Mouse (Mus musculus) ZHBTc4 (cell line): ENCODE measurements around the gene Mroh2b.
A peak's percentile ranks its signal among the peaks of the same experiment; 100 is the strongest.

Experiments
- DNase-seq: peaks from one replicate; pipeline ENCODE4 v3.0.0-alpha.2; 2011; ENCODE audit warnings: low read depth, low spot score

Gene Mroh2b

DNA sequence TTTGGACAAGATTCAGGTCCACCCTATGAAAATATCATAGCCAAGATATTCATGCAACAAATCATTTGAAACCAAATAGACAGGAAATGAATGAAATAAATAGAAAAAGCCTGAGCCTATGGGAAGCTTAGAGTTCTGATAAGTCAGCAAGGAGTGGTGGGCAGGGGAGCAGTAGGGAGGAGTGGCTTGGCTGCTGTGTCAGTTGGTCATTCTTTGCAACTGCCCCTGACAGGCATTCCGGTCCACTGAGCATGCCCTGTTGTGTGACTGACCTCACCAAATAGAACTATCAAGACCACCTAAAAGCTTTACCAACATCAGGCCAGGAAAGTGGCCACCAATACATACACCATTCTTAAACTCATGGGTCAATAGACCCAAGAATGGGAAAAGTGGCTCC is at the start of gene Mroh2b:
Gene Mroh2b, plus strand, starts transcription at position 301 of the 400 bp plus-strand sequence.
- no peak for DNase-seq

DNA sequence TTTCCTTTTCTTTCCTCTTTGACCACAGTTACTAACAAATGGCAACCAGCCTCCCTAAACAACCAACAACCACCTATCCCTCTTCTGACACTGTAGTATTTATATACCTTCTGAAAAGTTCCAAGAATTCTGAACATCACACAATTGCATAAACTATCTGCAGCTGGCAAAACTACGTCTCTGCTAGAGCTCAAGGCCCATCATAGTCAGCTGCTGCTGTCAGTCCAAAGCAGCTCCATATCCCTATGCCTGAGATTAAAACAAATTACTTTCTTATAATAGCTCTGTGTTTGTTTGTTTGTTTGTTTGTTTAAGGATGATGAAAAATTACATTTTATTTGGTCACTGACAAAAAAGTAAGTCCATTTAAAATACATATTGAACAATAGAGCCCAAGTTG is 48.5 kb upstream of the Mroh2b start:
- no peak for DNase-seq

- DNase-seq = peak; percentile 34
Measured at GRCm38 (mm10) chr15:4894962-4895361, 3.6 kb upstream of the Mroh2b start.

DNA sequence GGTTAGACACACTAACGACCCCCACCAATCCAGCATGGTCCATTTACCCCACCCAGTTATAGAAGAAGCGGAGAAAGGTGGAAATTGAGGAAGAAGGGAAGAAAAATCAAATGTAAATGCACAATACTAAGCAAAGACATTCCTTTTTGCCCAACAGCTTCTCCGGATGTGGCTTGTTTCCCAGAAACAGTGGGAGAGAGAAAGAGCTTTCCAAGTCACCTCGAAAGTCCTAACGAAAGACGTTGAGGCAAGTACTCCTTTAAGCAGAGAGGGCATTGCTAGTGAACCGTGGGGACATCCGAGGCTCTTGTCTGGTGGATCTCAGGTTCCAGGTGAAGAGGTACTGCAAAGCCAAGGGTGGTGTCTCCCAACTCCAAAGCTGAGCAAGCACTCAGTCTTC is 36.2 kb downstream of the Mroh2b start:
- no peak for DNase-seq

DNA sequence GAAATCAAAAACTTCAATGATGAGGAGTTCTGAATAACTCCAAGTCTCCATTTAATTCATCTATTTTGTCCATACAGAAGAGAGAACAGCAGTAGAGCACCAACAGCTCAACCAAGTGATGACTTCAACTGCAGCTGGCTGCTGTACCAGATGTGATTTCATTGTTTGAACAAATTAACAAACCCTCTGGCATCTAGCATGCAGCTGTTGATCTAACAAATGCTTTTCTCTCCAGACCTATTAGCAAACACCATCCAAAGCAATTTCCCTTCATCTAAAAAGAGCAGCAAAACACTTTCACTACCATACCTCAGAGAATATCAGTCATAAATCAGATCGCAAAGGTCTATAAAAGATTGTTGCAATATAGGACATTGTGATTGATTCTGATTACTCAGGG is 74.8 kb downstream of the Mroh2b start:
- no peak for DNase-seq

DNA sequence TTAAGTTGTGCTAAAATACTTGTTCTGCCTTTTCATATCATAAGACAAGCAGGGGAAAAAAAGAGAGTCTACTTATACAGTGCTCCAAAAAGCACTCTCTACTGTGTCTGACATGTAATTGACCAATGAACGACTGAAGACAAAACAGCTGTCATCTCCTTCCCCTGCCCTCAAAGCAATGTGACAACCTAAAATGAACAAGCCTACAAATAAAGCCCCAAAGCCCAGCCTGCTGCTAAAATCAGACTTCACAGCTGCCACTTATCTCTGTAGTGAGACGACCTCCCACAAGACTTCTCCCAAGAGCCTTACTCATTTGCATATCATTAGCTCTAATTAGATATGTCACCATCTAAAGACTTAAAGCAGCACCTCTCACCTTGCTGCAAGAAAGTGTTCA is 104.4 kb downstream of the Mroh2b start:
- no peak for DNase-seq

DNA sequence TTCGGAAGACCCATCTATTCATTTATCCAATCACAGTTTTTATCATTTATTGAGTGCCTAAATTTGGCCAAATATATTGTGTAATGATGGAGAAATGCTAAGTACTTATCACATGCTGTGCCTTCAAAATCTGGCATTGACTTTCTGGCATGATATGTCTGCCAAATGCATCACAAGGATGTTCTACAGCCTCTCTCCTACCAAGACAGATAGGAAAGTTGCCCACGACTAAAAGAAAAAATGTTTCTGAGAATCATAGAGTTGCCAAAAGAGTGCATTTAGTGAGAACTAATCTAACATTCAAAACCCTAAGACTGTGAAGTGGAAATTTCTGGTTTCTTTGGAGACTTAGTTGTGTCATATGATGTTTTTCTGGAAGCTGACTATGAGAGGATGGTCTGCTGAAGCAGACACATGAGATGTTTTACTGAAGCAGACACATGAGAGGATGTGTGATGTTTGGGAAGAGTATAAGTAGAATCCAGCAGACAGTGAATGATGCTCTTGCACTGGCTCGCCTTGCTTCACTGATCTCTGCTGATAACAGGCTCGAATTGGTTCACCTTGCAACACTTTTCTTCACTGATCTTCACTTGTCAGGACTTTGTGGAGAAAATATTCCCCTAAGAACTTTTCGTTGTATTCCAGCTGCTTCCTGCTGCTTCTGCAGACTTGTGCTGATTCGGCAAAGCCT is 105.1 kb downstream of the Mroh2b start:
- no peak for DNase-seq

- DNase-seq = no peak
Measured at GRCm38 (mm10) chr15:5009644-5010107, 111.1 kb downstream of the Mroh2b start.
